Mouse (Mus musculus) spleen, adult 12 weeks (tissue): Measurements from ENCODE around the gene 4933415A04Rik.

ENCODE experiments used
- DNase-seq: peaks from one replicate; pipeline ENCODE4 v3.0.0; 2022; ENCODE audit warnings: low spot score

Gene 4933415A04Rik

GRCm38 (mm10) chr11:43632566-43632965, 45.7 kb downstream of the 4933415A04Rik start:
- DNase-seq: no peak

- no peak for DNase-seq
Observed at GRCm38 (mm10) chr11:43633165-43633564, 46.3 kb downstream of the 4933415A04Rik start.

GRCm38 (mm10) chr11:43633658-43634401, 47.0 kb downstream of the 4933415A04Rik start:
- no peak for DNase-seq

- DNase-seq: no peak
Observed at GRCm38 (mm10) chr11:43636761-43637160, 49.9 kb downstream of the 4933415A04Rik start.

- DNase-seq: no peak
Observed at GRCm38 (mm10) chr11:43638486-43638885, 51.6 kb downstream of the 4933415A04Rik start.
